Mouse (Mus musculus) heart, postnatal 4 days (tissue): ENCODE data around the gene Slf1. TPM values are rescaled to one million over a fixed set of nuclear protein-coding genes. Genes with fewer than 3 reads are reported as not detected.
A peak's percentile ranks its signal among the peaks of the same experiment; 100 is the strongest.
"Not testable (repeated sequence)": the region's sequence is repeated elsewhere in the genome, so short reads cannot be mapped to it uniquely, and the experiment has no call there.

Source experiments
- DNase-seq: peaks from one replicate; pipeline ENCODE4 v3.0.0; 2021
- total RNA-seq, 2 experiments: library from RNA; stranded (reverse); gene quantifications; 2 replicates each; pipeline ENCODE4 v1.2.3; 2021

Gene Slf1
- 10 to 100 TPM; 19.0 to 21.4 TPM for total RNA-seq

DNA sequence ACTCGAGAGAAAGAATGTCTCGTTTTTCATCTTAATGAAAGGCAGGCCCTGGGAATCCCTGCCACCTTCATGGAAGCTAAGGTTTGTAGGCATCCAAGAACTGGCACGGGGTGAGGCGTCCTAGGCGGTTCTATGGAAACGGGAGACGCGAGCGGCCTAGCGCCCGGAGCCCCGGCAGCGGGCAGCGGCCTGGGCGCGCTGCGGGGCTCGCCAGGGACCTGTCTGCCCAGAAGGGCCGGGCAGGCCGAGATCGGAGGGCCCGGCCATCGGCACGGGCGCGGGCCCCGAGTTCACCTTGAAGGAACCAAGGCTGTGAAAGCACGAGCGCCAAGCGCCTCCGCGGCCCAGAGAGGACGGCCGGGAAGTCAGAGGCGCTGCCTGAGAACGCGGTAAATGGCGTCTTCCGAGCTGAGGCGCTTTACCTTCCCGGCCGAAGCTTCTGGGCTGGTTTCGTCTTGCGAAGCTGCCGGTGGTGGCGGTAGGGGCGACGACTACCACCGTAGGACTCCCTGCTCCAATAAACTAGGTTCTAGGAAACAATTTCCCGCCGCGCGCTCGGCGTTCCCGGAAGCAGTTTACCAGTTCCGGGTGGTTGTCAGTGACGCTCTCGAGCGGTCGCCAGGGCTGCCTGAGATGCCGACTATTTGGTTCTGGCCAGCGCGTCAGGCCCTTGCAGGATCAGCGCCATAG is at the start of gene Slf1, which contains the start of gene 2210408I21Rik:
Slf1 (minus strand) TSS at position 543 of the 690 bp plus-strand sequence.
2210408I21Rik (plus strand) TSS at position 610 of the 690 bp plus-strand sequence.
- peak; percentile 89 for DNase-seq

DNA sequence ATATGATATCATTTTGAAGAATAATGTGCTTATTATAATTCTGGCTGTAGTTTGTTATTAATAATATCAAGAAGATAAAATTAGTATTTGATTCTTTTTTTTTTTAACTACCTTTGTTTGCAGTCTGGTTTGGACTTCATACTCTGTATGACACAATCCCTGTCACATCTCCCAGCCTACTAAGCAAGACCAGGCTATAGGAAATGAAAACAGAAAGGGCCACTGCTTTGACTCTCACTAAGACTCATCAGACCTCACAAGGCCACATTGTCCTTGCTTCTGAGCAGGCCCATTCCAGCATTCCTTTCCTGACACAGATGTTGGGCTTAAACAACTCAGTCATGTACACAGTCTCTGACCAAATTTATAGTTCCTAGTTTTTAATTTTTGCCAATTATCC is 42.7 kb upstream of the Slf1 start:
- no peak for DNase-seq

DNA sequence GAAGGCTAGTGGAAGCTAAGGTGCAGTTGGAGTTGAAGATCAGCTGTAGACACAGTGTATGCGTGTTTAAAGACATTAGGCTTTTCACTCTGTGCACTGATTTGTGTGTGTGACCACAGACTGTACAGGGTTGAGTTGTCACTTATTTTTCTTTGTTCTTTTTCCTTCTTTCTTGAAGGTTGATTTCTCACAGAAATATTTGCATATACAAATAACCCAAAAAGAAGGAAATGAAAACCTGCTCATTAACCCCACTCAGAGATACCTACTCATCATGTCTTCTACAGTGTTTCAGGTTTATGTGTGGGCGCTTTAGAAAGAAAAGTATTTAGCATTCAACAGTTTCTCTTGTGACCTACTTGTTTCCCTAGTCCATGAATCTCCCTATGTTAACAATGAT is 5.6 kb upstream of the Slf1 start:
- DNase-seq = no peak

GRCm38 (mm10) chr13:77135621-77135981 is 328 bp upstream of the Slf1 start:
- no peak for DNase-seq

- no peak for DNase-seq
Observed at GRCm38 (mm10) chr13:77131132-77131531, 4.1 kb downstream of the Slf1 start.

- DNase-seq = no peak
Observed at GRCm38 (mm10) chr13:77128240-77128639, 7.0 kb downstream of the Slf1 start.

GRCm38 (mm10) chr13:77125159-77125558 is 10.1 kb downstream of the Slf1 start:
- no peak for DNase-seq

DNA sequence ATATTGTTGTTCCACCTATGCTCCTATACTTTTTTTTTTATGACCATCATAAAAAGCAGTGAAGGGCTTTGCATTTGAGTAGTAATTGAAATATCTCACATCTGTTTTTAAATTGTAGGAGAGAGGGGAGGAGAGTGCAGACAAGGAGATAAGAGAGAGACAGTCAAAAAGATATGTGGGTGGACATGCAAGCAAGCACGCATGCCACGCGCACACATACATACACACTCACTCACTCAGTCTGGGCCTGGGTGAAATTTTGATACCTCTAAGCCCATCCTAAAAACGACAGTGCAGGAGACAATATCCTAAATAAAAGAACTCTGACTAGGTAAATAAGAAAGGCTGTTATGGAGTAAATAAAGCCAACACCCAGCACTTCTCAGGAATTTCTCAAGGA is 16.6 kb downstream of the Slf1 start:
- DNase-seq = no peak

- no peak for DNase-seq
Observed at GRCm38 (mm10) chr13:77107734-77108133, 27.5 kb downstream of the Slf1 start.

DNA sequence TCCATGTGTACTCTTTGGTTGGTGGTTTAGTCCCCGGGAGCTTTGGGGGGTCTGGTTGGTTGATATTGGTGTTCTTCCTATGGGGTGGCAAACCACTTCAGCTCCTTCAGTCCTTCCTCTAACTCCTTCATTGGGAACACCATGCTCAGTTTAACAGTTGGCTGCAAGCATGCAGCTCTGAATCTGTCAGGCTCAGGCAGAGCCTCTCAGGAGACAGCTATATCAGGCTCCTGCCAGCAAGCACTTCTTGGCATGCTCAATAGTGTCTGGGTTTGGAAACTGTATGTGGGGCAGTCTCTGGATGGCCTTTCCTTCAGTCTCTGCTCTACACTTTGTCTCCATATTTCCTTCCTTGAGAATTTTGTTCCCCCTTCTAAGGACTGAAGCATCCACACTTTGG is 42.4 kb downstream of the Slf1 start:
- not testable (repeated sequence) for DNase-seq

- DNase-seq = no peak
Observed at GRCm38 (mm10) chr13:77072030-77072429, 63.2 kb downstream of the Slf1 start.

DNA sequence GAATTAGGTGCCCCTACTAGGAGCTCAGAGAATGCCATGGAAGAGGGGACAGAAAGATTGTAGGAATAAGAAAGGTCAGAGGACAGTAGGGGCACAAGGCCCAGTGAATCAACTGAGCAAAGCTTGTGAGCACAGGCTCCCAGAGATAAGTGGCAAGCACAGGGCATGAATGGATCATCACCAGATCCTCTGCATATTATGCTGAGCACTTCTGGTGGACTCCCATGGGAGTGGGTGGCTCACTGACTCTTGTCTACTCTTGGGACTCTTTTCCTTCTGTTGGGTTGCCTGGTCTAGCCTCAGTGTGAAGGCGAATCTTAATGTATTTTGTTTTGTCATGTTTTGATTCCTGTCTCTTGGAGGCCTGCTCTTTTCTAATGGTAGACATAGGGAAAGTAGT is 66.4 kb downstream of the Slf1 start:
- no peak for DNase-seq

GRCm38 (mm10) chr13:77063221-77063620 is 72.1 kb downstream of the Slf1 start:
- no peak for DNase-seq

- DNase-seq = no peak
Observed at GRCm38 (mm10) chr13:77049736-77050135, 85.5 kb downstream of the Slf1 start.

DNA sequence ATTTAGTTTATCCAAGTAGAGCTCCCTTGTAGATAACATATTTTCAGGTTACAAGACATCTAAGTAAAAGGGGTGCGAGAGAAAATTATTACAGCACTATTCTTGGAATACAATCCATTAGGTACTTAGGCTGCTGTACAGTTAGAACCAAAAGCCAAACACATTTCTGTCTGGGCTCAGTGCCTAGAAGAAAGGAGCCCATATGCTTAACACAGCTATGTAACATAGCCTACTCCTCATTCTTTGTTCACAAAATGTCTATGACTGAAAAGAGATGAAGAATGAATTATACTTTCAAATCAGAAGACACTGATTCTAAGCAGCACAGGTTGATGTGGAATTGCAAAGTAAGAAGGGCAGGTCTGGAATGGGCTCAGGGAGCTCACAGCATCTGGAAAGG is 86.8 kb downstream of the Slf1 start:
- no peak for DNase-seq

GRCm38 (mm10) chr13:77047179-77047931 is 87.9 kb downstream of the Slf1 start:
- no peak for DNase-seq

GRCm38 (mm10) chr13:77046416-77046815 is 88.9 kb downstream of the Slf1 start:
- DNase-seq = no peak

DNA sequence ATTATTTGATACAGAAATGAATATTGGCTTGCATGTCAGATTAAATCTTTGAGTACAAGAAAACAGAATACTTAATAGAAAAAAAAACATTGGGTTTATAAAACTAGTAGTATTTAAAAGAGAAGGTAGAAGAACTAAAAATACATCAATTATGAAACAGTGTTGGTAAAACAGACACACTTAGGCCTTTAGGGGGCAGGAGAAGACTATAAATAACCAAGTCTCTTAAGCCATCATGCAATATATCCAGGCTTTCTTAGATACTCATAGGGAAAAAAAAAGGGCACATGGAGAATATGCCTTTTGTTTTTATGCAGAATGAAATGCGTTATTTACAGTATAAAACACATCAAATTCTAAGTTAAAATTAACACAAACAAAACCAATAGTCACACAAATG is 89.9 kb downstream of the Slf1 start:
- DNase-seq = no peak

DNA sequence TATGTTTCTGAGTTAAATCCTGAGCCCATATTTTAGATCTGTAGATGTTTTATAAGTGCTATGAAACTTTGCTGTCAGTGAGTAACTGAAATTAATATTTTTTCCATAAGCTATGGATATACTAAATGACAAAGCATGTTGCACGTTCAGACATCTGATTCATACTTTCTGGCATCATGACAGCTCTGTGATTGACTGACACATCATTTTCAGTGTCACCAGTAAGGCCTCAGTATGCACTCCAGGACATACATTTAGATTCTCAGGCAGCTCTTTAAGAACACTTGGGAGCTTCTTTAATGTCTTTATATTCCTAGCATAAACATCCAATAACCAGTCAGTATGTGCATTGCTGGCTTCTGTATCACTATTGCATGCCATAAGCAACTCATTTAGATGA is 91.9 kb downstream of the Slf1 start:
- DNase-seq = no peak

- DNase-seq = peak; percentile 20
Observed at GRCm38 (mm10) chr13:77029594-77029993, 105.7 kb downstream of the Slf1 start.

- DNase-seq = no peak
Observed at GRCm38 (mm10) chr13:77018851-77019250, 116.4 kb downstream of the Slf1 start.

GRCm38 (mm10) chr13:77003684-77004083 is 131.6 kb downstream of the Slf1 start:
- no peak for DNase-seq

GRCm38 (mm10) chr13:77002628-77003027 is 132.6 kb downstream of the Slf1 start:
- DNase-seq = no peak
